Mouse (Mus musculus): ENCODE measurements around the gene 4931440F15Rik.

DNA sequence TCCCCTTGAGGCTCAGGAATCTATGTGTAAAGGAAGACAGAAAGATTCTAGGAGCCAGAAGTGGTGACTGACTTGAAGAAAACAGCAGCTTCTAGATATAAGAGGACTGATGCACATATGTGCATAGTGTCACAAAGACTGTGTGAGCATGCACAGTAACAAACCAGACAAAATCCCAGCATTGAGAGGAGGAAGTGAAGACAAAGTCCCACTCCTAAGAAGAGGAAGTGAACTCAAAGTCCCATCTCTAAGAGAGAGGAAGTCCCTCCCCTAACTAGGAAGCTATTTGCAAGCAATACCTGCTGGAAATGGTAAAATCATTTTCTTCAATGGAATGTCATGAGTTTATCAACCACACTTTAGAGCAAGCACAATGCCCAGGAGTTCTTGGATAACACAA, 38.8 kb upstream of the 4931440F15Rik start:
- no peak for TF ChIP-seq TAL1 (IDR thresholded peaks at IDR 0.05; ENCODE audit: low read length)
- TF ChIP-seq GATA1 (IDR thresholded peaks at IDR 0.05; ENCODE audit: low read length): no peak
